Mouse (Mus musculus): Measurements from ENCODE around the gene Uba3. TPM values are rescaled to one million over a fixed set of nuclear protein-coding genes. Genes with fewer than 3 reads are reported as not detected.

Uba3 gene
- polyA plus RNA-seq, 1 experiment from 2014 or later = 94.7 TPM

DNA sequence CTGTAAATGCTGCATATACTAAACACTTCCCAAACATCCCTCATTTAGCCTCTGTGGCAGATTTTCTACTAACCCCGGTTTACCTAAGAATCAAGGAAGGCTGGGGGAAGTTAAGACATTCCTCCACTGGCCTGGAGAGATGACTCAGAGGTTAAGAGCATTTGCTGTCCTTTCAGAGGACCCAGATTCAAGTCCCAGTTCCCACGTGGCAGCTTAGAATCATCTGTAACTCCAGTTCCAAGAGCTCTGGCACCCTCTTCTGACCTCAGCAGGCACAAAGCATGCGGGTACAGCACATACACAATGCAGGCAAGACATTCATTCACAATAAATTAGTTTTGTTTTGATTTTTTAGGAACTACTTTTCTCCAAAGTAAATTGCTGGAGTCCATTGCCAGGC is 3.8 kb upstream of the Uba3 start:
- H3K4me1 ChIP-seq = peaks cover 17% of the 10 kb centered on the region

DNA sequence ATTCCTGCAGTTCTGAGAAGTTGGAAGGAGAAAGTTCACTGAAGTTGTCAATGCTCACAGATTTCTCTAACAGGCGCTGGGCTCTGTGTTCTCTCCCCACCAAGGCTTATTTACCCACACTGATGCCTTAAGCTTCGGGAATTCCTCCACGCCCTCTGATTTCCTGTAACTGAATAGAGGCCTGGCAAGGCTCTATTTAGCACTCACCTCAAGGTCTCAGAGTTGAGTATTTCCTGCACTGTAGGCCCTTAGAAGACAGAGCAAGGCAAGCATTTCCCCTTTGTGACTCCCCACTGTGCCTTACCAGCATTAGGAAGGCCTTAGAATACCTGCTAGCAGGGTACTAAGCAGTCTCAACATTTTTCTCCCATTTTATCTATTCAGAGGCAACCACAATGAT is 3.0 kb upstream of the Uba3 start:
- 15% methylated on average over 3 of the region's 3 CpGs for WGBS
- H3K9ac ChIP-seq = no peak overlapping the region
- H3K36me3 ChIP-seq (replicated peaks) = no peaks in the 10 kb centered on the region
- no peak overlapping the region for H3K4me2 ChIP-seq
- H3K27ac ChIP-seq = no peak overlapping the region
- no peaks in the 10 kb centered on the region for H3K9me3 ChIP-seq
- no peaks in the 10 kb centered on the region for H3K27me3 ChIP-seq
- no peak for ATAC-seq (ENCODE audit: low FRiP score)
- peaks cover 21% of the 10 kb centered on the region for H3K4me1 ChIP-seq
- no peak overlapping the region for H3K4me3 ChIP-seq (replicated peaks)

More for the DNA sequence above, 3.8 kb upstream of the Uba3 start:
- Histone ChIP-seq H3K4me3 (replicated peaks) (no peak overlapping the region), H3K9me3 (no peaks in the 10 kb centered on the region), H3K36me3 (replicated peaks) (no peaks in the 10 kb centered on the region), H3K9ac (no peak overlapping the region), H3K4me2 (no peak overlapping the region), H3K27ac (no peak overlapping the region), H3K27me3 (no peaks in the 10 kb centered on the region)
- WGBS = 41% methylated on average over 3 of the region's 3 CpGs
- no peak for ATAC-seq (ENCODE audit: low FRiP score)

DNA sequence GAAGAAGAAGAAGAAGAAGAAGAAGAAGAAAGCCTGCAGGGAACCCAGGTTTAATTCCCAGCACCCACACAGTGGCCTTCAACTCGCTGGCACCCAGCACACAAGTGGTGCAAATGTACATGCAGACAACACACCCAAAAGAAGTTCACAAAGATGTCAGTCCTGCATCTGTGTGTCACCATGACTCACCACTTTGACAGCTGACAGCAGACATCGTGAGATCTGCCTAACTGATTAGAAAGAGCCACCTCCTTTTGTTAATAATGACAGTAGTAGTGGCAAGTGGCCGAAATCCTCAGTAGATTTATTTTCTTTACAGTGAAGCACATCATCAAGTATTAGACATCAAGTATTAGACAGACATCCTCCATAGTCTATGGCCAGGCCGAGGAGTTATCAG is 1.6 kb upstream of the Uba3 start:
- H3K27ac ChIP-seq = no peak overlapping the region
- no peaks in the 10 kb centered on the region for H3K36me3 ChIP-seq (replicated peaks)
- H3K9ac ChIP-seq = no peak overlapping the region
- no peak overlapping the region for H3K4me2 ChIP-seq
- H3K27me3 ChIP-seq = no peaks in the 10 kb centered on the region
- no peaks in the 10 kb centered on the region for H3K9me3 ChIP-seq
- ATAC-seq (ENCODE audit: low FRiP score) = no peak
- 81% methylated on average over 4 of the region's 4 CpGs for WGBS
- H3K4me3 ChIP-seq (replicated peaks) = no peak overlapping the region
- peaks cover 19% of the 10 kb centered on the region for H3K4me1 ChIP-seq

DNA sequence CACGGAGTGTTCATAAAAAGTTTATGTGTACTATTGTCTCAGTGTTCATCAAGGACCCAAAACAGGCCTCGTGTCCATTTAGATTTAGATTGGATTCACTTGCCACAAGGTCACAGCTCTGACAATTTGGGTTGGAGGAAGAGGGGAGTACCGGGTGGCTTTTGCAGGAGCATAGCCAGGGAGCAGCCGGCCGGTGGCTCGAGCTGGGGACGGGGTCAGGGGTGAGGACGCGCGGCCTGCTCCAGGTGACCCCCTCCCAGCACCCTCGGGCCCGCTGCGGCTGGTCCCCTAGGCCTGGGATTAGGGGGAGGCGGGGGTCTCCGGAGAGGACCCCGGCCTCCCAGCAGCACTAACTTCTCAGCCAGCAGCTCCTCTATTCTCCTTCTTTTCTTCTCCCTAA is 495 bp downstream of the Uba3 start:
- H3K4me1 ChIP-seq = peaks cover 12% of the 10 kb centered on the region
- peak overlapping the region; percentile 90 for H3K9ac ChIP-seq
- ATAC-seq (ENCODE audit: low FRiP score) = peak; percentile 63
- H3K27me3 ChIP-seq = no peaks in the 10 kb centered on the region
- peak overlapping the region; percentile 63 for H3K4me2 ChIP-seq
- under 1% methylated on average over 16 of the region's 16 CpGs for WGBS
- H3K27ac ChIP-seq = peak overlapping the region; percentile 92
- H3K4me3 ChIP-seq (replicated peaks) = peak overlapping the region; percentile 74
- no peaks in the 10 kb centered on the region for H3K9me3 ChIP-seq
- H3K36me3 ChIP-seq (replicated peaks) = peaks cover 6% of the 10 kb centered on the region; the same call in 1 of the 2 replicates

DNA sequence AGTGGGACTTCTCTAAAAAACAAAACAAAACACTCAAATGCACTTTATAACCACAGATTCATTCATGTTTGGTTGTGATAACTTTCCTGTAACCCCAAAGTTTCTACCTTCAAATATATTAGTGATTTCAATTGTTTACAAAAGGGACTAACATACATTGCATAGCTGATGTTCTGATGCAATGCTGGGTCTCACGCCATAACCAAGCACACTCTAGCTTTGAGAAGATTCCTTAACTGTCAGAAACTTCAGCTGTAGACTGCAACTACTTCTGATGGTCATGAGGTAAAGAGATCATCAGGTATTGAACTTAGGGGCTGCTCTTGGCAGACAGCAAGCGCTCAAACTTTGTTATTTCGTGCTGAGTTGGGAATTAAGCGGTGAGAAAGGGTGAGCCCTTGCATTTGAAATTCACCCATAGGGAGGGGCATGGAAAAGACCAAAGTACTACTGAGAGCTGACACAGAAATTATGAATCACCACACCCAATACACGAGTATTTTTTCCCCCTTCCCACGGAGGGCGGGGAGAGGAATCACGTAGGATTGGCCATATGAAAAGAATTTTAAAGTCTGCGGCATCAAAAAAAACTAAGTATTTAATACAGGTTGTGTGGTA is 1.1 kb downstream of the Uba3 start:
- no peaks in the 10 kb centered on the region for H3K9me3 ChIP-seq
- no peak for ATAC-seq (ENCODE audit: low FRiP score)
- H3K36me3 ChIP-seq (replicated peaks) = peaks cover 6% of the 10 kb centered on the region; the same call in 1 of the 2 replicates
- H3K4me2 ChIP-seq = peak overlapping the region; percentile 63
- H3K27me3 ChIP-seq = no peaks in the 10 kb centered on the region
- no peak overlapping the region for H3K27ac ChIP-seq
- H3K4me1 ChIP-seq = peaks cover 12% of the 10 kb centered on the region
- H3K9ac ChIP-seq = peak overlapping the region; percentile 90
- 19% methylated on average over 9 of the region's 9 CpGs for WGBS
- peak overlapping the region; percentile 74 for H3K4me3 ChIP-seq (replicated peaks)

DNA sequence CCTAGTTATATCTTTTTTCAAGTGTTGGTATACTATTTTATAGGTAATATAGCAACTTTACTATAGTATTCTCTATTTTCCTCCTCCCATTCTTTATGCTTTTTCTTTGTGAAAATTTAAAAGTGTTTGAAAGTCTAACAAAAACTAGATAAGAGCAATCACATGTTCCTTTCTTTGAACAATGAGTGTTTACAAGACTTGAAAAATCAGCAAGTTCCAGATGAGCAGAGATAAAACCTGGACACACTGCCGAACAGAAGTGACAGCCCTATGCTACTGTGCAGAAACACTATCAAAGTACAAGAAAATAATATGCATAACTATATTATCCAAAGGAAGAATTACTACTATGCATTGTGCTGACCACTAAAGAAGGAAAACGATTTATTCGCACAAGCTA is 3.0 kb downstream of the Uba3 start:
- Histone ChIP-seq H3K4me1 (peaks cover 12% of the 10 kb centered on the region), H3K27me3 (no peaks in the 10 kb centered on the region), H3K9me3 (no peaks in the 10 kb centered on the region), H3K9ac (no peak overlapping the region), H3K36me3 (replicated peaks) (peaks cover 15% of the 10 kb centered on the region), H3K4me3 (replicated peaks) (no peak overlapping the region), H3K27ac (no peak overlapping the region), H3K4me2 (no peak overlapping the region)
- no peak for ATAC-seq (ENCODE audit: low FRiP score)
- WGBS = 95% methylated on average over 3 of the region's 3 CpGs

DNA sequence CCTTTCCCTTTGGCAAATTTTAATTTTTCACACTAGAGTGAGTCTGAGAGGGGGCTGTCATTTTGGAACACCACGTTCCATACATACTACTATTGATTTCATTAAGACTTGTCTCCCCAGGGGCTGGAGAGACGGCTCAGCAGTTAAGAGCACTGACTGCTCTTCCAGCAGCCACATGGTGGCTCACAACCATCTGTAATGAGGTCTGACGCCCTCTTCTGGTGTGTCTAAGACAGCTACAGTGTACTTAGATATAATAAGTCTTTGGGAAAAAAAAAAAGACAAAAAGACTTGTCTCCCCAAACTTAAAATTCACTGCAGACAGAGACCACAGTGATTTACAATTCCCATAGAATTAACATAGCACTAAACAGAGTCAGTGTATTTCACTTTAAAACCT is 5.0 kb downstream of the Uba3 start:
- Histone ChIP-seq H3K4me3 (replicated peaks) (no peak overlapping the region), H3K9me3 (no peaks in the 10 kb centered on the region), H3K4me2 (no peak overlapping the region), H3K4me1 (peaks cover 12% of the 10 kb centered on the region), H3K36me3 (replicated peaks) (peaks cover 35% of the 10 kb centered on the region), H3K27me3 (no peaks in the 10 kb centered on the region), H3K9ac (no peak overlapping the region), H3K27ac (no peak overlapping the region)
- 56% methylated on average over 3 of the region's 3 CpGs for WGBS
- ATAC-seq (ENCODE audit: low FRiP score) = no peak

DNA sequence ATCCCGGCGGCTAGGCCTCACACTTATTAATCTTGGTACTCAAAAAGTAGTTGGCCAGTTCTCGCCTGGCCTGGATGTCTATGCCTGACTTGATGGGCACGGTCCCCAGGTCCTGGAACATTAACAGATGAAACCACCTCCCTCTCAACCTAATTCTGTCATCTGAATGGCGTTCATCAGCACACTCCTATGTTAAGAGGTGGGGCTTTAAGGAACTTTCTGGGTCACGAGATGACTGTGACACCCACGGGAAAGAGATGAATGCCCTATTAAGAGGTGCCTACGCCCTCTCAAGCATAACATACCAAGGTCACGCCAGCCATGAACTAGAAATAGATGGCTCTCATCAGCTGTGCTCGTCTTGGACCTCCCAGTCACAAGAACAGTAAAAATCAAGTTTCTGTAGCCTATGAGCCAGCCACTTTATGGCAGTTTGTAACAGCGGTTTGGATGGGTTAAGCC is 26.0 kb downstream of the Uba3 start:
- Histone ChIP-seq H3K4me3 (replicated peaks) (peak overlapping the region; percentile 78), H3K4me1 (peaks cover 16% of the 10 kb centered on the region), H3K27me3 (no peaks in the 10 kb centered on the region), H3K9me3 (no peaks in the 10 kb centered on the region), H3K27ac (peak overlapping the region; percentile 92), H3K36me3 (replicated peaks) (peaks cover 15% of the 10 kb centered on the region), H3K9ac (peak overlapping the region; percentile 84), H3K4me2 (peak overlapping the region; percentile 57)
- whole genome bisulfite sequencing = 13% methylated on average over 11 of the region's 11 CpGs
- no peak; the same call in 1 of the 2 replicates for ATAC-seq (ENCODE audit: low FRiP score)

DNA sequence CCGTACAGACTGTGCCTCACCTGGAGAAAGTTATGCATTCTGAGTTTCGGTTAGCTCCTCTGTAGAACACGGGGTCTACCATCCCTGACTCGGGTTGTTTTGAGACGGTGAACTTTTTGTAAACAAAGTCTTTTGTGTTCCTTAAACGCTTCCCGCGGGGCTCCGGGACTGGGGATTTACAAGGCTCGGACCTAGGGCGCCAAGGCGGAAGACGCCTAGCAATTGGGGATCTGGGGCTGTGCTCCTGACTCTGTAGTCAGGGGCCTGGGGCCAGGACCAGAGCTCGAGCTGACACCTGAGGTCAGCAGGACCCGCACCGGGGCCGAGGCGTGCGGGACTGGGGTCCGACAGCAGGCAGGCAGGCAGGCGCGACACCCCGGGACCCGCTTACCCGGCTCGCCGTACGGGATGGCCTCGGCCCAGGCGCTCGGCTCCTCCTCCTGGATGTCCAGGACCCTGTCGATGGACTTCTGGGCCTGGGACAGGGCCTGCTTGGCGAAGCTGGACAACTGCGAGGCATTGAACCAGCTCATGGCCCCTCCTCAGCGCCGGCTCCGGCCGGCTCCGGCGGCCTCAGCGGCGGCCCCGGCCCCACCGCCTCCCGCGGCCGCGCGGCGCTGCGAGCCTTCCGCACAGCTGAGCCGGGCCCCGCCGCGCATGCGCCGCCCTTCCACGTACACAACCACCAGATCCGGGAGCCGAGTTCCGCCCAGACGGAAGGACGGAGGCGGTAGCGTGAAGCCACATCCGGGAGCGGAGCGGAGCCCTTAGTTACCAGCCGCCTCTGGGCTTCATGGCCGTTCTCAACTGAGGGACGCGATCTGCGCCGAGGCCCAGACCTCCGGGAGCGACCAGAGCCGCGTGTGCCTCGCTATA is 26.7 kb downstream of the Uba3 start, which contains the start of gene Tmf1:
TSS of gene Tmf1 (minus strand) at position 632 of the 876 bp plus-strand sequence.
- peaks cover 16% of the 10 kb centered on the region for H3K4me1 ChIP-seq
- H3K36me3 ChIP-seq (replicated peaks) = peaks cover 15% of the 10 kb centered on the region
- no peaks in the 10 kb centered on the region for H3K27me3 ChIP-seq
- peak within 1 kb of the TSS; percentile 78 for H3K4me3 ChIP-seq (replicated peaks)
- H3K9me3 ChIP-seq = no peaks in the 10 kb centered on the region
- under 1% methylated on average over 77 of the region's 80 CpGs for whole genome bisulfite sequencing
- peak within 1 kb of the TSS; percentile 84 for H3K9ac ChIP-seq
- H3K4me2 ChIP-seq = peak within 1 kb of the TSS; percentile 57
- H3K27ac ChIP-seq = peak within 1 kb of the TSS; percentile 92
- ATAC-seq (ENCODE audit: low FRiP score) = peak; percentile 98

DNA sequence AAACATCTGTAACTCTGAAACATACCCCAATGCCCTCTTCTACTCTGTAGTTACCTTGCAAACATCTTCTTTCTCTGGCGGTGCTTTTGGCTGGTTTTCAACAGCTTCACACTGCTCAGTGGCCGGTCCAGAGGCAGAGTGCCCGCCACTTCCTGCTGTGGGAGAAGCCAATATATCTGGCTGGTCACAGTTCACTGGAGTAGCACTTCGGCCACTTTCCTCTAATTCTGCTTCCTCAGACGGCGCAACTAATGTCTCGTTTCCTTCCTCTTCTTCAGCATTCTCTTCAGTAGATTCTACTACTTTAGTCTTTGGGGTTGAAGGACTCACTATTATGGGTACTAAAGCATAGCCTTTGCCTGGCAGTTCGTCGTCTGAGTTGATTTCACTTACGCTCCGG is 29.7 kb downstream of the Uba3 start:
- Histone ChIP-seq H3K4me3 (replicated peaks) (no peak overlapping the region), H3K27me3 (no peaks in the 10 kb centered on the region), H3K27ac (no peak overlapping the region), H3K4me1 (peaks cover 16% of the 10 kb centered on the region), H3K4me2 (no peak overlapping the region), H3K9ac (no peak overlapping the region), H3K9me3 (no peaks in the 10 kb centered on the region), H3K36me3 (replicated peaks) (peaks cover 28% of the 10 kb centered on the region)
- ATAC-seq (ENCODE audit: low FRiP score) = no peak
- 88% methylated on average over 11 of the region's 11 CpGs for WGBS

DNA sequence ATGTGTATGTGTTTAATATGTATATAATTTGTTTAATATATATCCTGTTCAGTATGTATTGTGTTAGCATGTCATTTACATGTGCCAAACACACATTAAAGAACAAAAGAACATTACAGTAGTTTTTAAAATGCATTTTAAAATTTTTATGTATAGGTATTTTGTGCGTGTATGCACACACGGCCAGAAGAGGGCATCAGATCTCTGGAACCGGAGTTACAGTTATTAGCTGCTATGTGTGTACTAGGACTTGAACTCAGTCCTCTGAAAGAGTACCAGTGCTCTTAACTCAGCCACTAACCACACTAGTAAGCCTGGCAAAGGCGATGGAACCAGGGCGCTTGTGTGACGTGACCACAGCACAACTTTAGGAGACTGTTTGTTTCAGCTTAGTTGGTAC is 55.3 kb downstream of the Uba3 start:
- no peak for ATAC-seq (ENCODE audit: low FRiP score)
- no peak overlapping the region for H3K4me2 ChIP-seq
- 87% methylated on average over 6 of the region's 6 CpGs for WGBS

DNA sequence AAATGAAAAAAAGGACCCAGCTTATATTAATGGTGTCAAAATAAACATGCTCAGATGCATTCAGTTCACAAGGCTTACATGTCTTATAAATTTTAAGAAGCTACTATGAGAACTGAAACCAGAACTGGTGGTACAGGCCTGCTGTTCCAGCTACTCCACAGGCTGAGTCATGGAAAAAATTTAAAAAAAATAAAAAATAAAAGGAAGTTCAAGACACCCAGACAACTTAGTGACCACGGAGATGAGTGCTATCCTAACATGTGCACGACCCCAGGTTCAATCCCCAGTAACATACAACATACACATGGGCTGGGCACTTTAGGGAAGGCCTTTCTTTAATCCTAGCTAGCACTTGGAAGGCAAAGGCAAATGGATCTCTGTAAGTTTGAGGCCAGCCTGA is 55.7 kb downstream of the Uba3 start:
- Histone ChIP-seq H3K9ac (no peak overlapping the region), H3K4me2 (no peak overlapping the region), H3K4me1 (peaks cover 22% of the 10 kb centered on the region), H3K36me3 (replicated peaks) (no peaks in the 10 kb centered on the region), H3K27me3 (peaks cover 7% of the 10 kb centered on the region), H3K9me3 (no peaks in the 10 kb centered on the region), H3K27ac (no peak overlapping the region), H3K4me3 (replicated peaks) (no peak overlapping the region)
- no peak for ATAC-seq (ENCODE audit: low FRiP score)
- 91% methylated on average over 2 of the region's 2 CpGs for WGBS

More for the DNA sequence above, 55.3 kb downstream of the Uba3 start:
- Histone ChIP-seq H3K4me1 (peaks cover 22% of the 10 kb centered on the region), H3K36me3 (replicated peaks) (no peaks in the 10 kb centered on the region), H3K27me3 (peaks cover 7% of the 10 kb centered on the region), H3K9ac (no peak overlapping the region), H3K27ac (no peak overlapping the region), H3K4me3 (replicated peaks) (no peak overlapping the region), H3K9me3 (no peaks in the 10 kb centered on the region)
